Mouse (Mus musculus): ENCODE measurements around the gene Gm7544.

- no peak for TF ChIP-seq HCFC1 (IDR thresholded peaks at IDR 0.05; ENCODE audit: borderline replicate concordance, insufficient read depth, low read length)
- TF ChIP-seq MAFK (IDR thresholded peaks at IDR 0.05; ENCODE audit: insufficient read depth, low read depth, low read length), result no peak
- TF ChIP-seq CHD2 (IDR thresholded peaks at IDR 0.05; ENCODE audit: low read depth, low read length), result no peak
- no peak for TF ChIP-seq ZNF384 (IDR thresholded peaks at IDR 0.05; ENCODE audit: low read depth, low read length)
Observed at GRCm38 (mm10) chr1:82924650-82925049, 31.2 kb downstream of the Gm7544 start, which contains the start of gene A030014E15Rik.
